Comparison of ENCODE assay signal across 23 mouse cellular contexts in the genomic region with DNA sequence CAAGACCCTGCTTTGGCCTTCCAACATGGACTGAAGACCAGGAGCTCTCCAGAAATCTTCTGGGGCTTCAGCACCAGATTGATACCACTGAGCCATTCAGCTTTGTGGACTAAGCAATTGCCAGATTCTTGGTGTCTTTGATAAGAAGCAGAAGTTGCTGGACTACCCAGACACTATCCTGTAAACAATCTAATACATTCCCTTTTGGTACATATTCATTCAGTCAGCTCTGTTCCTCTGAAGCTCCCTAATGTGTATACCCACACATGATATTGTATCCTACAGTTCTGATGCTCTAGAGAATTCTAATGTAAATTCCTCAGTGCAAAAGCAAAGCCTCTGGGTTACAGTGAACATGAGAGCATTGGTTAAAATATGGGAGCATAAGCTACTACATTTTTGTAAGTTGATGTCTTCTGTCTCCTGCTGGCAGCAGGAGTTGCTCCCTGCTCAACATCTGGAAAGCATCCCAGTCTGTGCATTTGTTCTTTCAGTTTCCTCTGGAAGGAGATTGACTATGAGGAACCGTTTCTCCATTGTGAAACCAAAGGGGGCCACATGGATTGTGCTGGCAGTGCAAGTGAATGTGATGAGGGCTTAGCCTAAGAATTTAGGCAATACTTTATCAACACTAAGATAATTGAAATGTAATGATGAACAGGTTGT.
"Had no signal": no experiment of that assay in that cellular context is flagged by ENCODE, and none has a peak within 500 bp of the region (broad histone marks: within the 10 kb centered on the region; RNA-seq: fewer than 3 reads in every experiment).

No protein-coding gene starts in this region.

- DNase-seq: forebrain, postnatal 0 days; gastrocnemius, postnatal 14 days; gastrocnemius, postnatal 36 days; heart, adult 11 months; heart, postnatal 4 days; kidney, adult 18-20 months; kidney, adult 8-10 months; kidney, postnatal 10 days; kidney, postnatal 25 days; kidney, postnatal 4 days had no signal

- H3K9ac ChIP-seq: forebrain, postnatal 0 days; heart, embryonic 12.5 days; hindbrain, embryonic 12.5 days; hindbrain, embryonic 14.5 days; intestine, embryonic 15.5 days; limb, embryonic 12.5 days had no signal

- H3K4me3 ChIP-seq: heart, embryonic 10.5 days; heart, embryonic 12.5 days; hindbrain, embryonic 10.5 days; hindbrain, embryonic 12.5 days; intestine, embryonic 15.5 days; layer of hippocampus, adult 2 months; left cerebral cortex, adult 2 months; limb, embryonic 10.5 days; limb, embryonic 12.5 days had no signal

- H3K27me3 ChIP-seq: heart, embryonic 12.5 days; hindbrain, embryonic 12.5 days; intestine, embryonic 15.5 days; limb, embryonic 12.5 days had no signal

- H3K27ac ChIP-seq: heart, embryonic 10.5 days; hindbrain, embryonic 10.5 days; hindbrain, embryonic 12.5 days; hindbrain, embryonic 14.5 days; intestine, embryonic 15.5 days; layer of hippocampus, adult 2 months; left cerebral cortex, adult 2 months; limb, embryonic 10.5 days; limb, embryonic 12.5 days had no signal

- H3K4me2 ChIP-seq: heart, embryonic 12.5 days; hindbrain, embryonic 12.5 days; hindbrain, embryonic 14.5 days; intestine, embryonic 15.5 days; limb, embryonic 12.5 days had no signal

- ATAC-seq: forebrain, postnatal 0 days; hindbrain, embryonic 16.5 days; inflammation-experienced regulatory T-cells, adult 6 months; intestine, embryonic 15.5 days; intestine, postnatal 0 days had no signal

- H3K9me3 ChIP-seq: heart, embryonic 10.5 days; heart, embryonic 12.5 days; hindbrain, embryonic 10.5 days; intestine, embryonic 15.5 days; limb, embryonic 10.5 days had no signal

- H3K4me1 ChIP-seq: heart, embryonic 10.5 days; heart, embryonic 12.5 days; hindbrain, embryonic 10.5 days; hindbrain, embryonic 12.5 days; intestine, embryonic 15.5 days; limb, embryonic 10.5 days; limb, embryonic 12.5 days had no signal

- H3K36me3 ChIP-seq: heart, embryonic 10.5 days; heart, embryonic 12.5 days; hindbrain, embryonic 10.5 days; hindbrain, embryonic 12.5 days; intestine, embryonic 15.5 days; limb, embryonic 10.5 days; limb, embryonic 12.5 days had no signal
